Mouse (Mus musculus): ENCODE results near the gene Pan3. TPM values are rescaled to one million over a fixed set of nuclear protein-coding genes. Genes with fewer than 3 reads are reported as not detected.
A peak's percentile ranks its signal among the peaks of the same experiment; 100 is the strongest.

The Pan3 gene
- polyA plus RNA-seq, 1 experiment from 2014 or later, result 44.7 TPM

DNA sequence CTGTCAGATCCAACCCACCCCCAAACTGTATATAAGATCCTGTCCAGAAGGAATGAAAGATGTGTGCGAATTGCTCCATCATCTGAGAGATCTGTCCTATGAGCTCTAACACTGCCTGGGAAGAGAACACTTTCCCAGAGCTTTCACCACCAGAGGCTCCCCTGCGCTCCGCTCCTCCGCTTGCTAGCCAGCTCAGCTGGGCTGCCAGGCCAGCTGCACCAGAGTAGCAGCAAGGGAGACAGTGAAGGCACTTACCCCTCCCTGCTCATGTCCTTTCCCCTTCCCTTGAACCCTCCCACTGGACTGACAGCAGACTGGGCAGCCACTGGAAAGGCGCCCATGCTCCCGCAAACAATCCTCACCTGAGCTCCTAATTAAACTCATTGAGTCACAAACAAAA is 6.3 kb upstream of the Pan3 start:
- no peak overlapping the region for H3K9ac ChIP-seq (ENCODE audit: low read length)
- H3K27me3 ChIP-seq (ENCODE audit: control insufficient read depth, insufficient read depth, low read length), result no peaks in the 10 kb centered on the region
- H3K9me3 ChIP-seq (replicated peaks; ENCODE audit: control insufficient read depth, low read length), result no peaks in the 10 kb centered on the region
- H3K27ac ChIP-seq (ENCODE audit: low read length), result no peak overlapping the region
- 43% methylated on average over 6 of the region's 6 CpGs for WGBS
- H3K4me1 ChIP-seq (ENCODE audit: control insufficient read depth, insufficient read depth, low read length), result no peaks in the 10 kb centered on the region
- no peak overlapping the region for H3K4me3 ChIP-seq (ENCODE audit: low read length)
- no peaks in the 10 kb centered on the region for H3K36me3 ChIP-seq (ENCODE audit: control insufficient read depth, insufficient read depth)
- ATAC-seq (replicated peaks; ENCODE audit: extremely low read depth, insufficient read depth, low FRiP score), result no peak
- H3K4me2 ChIP-seq (ENCODE audit: low read depth, low read length), result no peak overlapping the region

DNA sequence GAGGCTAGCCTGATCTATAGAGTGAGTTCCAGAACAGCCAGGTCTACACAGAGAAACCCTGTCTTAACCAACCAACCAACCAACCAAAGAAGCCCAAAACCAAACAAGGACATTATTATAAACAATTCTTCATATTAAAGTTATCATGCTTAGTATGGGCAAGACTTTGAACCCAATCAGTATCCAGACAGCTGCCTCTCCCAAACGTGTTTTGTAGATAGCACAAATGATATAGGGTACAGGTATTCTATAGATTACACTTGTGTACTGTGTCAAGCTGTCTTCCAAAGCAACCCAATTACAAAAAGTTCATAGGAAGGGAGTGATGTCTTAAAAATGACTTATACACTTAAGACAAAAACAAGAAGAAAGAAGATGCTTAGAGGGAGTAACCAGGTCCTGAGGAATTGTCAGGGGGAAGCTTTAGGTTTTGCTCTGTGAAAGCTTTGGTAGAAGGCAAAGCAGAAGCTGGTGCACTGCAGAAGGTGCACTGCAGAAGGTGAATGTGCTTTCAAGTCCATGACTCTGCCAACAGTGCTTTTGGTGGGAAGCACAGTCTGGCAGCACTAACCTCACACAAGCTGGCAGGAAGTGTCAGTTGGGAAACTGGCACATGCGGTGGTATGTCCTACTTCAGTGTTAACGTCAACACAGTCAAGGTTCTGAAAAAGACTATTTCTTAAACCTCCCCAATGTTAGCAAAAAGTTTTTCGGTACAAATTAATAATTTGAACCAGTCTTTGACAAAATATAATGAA is 3.7 kb upstream of the Pan3 start:
- H3K4me2 ChIP-seq (ENCODE audit: low read depth, low read length), result no peak overlapping the region
- H3K36me3 ChIP-seq (ENCODE audit: control insufficient read depth, insufficient read depth), result no peaks in the 10 kb centered on the region
- H3K27ac ChIP-seq (ENCODE audit: low read length), result no peak overlapping the region; the same call in 1 of the 2 replicates
- H3K4me3 ChIP-seq (ENCODE audit: low read length), result no peak overlapping the region
- H3K4me1 ChIP-seq (ENCODE audit: control insufficient read depth, insufficient read depth, low read length), result peaks cover 6% of the 10 kb centered on the region; the same call in 1 of the 2 replicates
- H3K27me3 ChIP-seq (ENCODE audit: control insufficient read depth, insufficient read depth, low read length), result no peaks in the 10 kb centered on the region
- ATAC-seq (replicated peaks; ENCODE audit: extremely low read depth, insufficient read depth, low FRiP score), result no peak
- H3K9me3 ChIP-seq (replicated peaks; ENCODE audit: control insufficient read depth, low read length), result no peaks in the 10 kb centered on the region
- 66% methylated on average over 4 of the region's 4 CpGs for WGBS
- H3K9ac ChIP-seq (ENCODE audit: low read length), result no peak overlapping the region

DNA sequence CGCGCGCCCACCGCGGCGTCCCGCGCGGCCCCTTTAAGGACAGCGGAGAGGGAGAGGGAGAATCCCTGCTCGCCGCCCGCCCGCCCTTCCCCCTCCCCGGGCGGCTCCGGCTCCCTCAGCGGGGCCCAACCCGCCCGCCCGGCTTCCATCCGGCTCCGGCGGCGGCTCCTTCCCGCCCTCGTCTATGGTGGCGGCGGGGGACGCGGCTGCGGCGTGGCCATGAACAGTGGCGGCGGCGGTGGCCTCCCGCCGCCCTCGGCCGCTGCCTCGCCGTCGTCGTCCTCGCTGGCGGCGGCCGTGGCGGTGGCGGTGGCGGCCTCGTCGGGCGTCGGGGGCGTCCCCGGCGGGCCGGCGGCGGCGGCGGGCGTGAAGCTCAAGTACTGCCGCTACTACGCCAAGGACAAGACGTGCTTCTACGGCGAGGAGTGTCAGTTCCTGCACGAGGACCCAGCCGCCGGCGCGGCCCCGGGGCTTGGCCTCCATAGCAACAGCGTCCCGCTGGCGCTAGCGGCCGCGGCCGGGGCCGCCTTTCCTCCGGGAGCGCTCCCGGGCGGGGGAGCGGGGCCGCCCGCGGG is 487 bp downstream of the Pan3 start:
- under 1% methylated on average over 71 of the region's 91 CpGs for WGBS
- Histone ChIP-seq H3K9ac (ENCODE audit: low read length) (peak overlapping the region; percentile 100), H3K4me3 (ENCODE audit: low read length) (peak overlapping the region; percentile 98), H3K4me1 (ENCODE audit: control insufficient read depth, insufficient read depth, low read length) (peaks cover 32% of the 10 kb centered on the region), H3K27ac (ENCODE audit: low read length) (peak overlapping the region; percentile 99), H3K4me2 (ENCODE audit: low read depth, low read length) (peak overlapping the region; percentile 92), H3K36me3 (ENCODE audit: control insufficient read depth, insufficient read depth) (no peaks in the 10 kb centered on the region), H3K27me3 (ENCODE audit: control insufficient read depth, insufficient read depth, low read length) (no peaks in the 10 kb centered on the region), H3K9me3 (replicated peaks; ENCODE audit: control insufficient read depth, low read length) (no peaks in the 10 kb centered on the region)
- ATAC-seq (replicated peaks; ENCODE audit: extremely low read depth, insufficient read depth, low FRiP score), result peak; percentile 84

DNA sequence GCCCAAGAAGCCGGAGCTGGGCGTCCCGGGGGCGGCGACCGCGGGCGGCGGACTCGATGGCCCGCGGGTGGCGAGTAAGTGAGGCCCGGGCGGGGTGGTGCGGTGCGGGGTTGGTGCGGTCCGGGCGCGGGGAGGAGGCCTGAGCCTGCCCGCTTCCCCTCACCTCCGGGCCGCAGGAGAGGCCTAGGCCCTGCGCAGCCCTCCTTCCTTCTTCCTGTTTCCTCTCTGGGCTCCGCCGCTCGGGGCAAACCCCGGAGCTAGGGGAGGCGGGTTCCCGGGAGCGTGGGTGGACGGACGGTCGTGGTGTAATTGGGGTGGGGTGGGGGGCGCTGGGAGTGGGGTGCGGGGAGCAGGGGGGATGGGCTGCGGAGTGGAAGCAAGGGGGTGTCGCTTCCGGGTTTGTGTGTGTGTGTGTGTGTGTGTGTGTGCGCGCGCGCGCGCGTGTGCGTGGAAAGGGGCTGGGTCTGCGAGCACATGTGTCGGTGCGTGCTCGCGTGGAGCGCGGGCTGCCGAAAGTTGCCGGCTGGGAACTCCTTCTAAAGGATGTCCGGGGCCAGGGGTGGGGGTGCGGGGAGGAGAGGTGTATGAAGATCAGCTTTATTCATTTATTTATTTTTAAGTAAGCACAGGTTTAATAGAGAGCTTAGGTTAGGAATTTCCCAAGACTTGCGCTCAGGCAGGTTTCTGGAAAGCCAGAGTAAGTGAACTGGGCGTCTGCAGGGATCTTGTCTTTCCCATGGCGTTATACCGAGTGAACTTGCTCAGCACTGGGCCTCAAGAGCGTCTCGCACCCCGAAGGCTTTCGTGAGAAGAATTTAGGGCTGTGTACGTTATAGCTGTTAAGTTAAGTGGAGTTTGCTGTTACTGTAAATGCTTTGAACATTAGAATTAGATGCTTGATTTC is 1.2 kb downstream of the Pan3 start:
- H3K36me3 ChIP-seq (ENCODE audit: control insufficient read depth, insufficient read depth), result no peaks in the 10 kb centered on the region
- H3K27ac ChIP-seq (ENCODE audit: low read length), result peak overlapping the region; percentile 99
- peak overlapping the region; percentile 100 for H3K9ac ChIP-seq (ENCODE audit: low read length)
- ATAC-seq (replicated peaks; ENCODE audit: extremely low read depth, insufficient read depth, low FRiP score), result peak; percentile 56
- H3K9me3 ChIP-seq (replicated peaks; ENCODE audit: control insufficient read depth, low read length), result no peaks in the 10 kb centered on the region
- peak overlapping the region; percentile 92 for H3K4me2 ChIP-seq (ENCODE audit: low read depth, low read length)
- peaks cover 39% of the 10 kb centered on the region for H3K4me1 ChIP-seq (ENCODE audit: control insufficient read depth, insufficient read depth, low read length)
- no peaks in the 10 kb centered on the region for H3K27me3 ChIP-seq (ENCODE audit: control insufficient read depth, insufficient read depth, low read length)
- 0% methylated on average over 53 of the region's 68 CpGs for WGBS
- peak overlapping the region; percentile 98 for H3K4me3 ChIP-seq (ENCODE audit: low read length)

DNA sequence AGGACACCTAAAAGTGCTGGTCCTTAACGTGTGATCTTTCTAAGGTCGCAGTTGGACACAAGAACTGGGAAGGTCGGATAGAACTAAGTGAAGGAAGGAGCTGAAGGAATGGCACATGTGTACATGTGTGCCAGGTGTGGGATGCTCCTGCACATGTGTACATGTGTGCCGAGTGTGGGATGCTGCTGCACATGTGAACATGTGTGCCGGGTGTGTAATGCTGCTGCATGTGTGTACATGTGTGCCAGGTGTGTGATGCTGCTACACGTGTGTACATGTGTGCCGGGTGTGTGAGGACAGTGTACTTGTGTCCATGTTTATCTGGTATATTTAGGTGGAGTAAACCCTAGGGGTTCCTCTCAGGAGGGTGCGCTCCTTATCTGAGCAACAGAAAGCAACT is 3.0 kb downstream of the Pan3 start:
- ATAC-seq (replicated peaks; ENCODE audit: extremely low read depth, insufficient read depth, low FRiP score), result no peak
- Histone ChIP-seq H3K9me3 (replicated peaks; ENCODE audit: control insufficient read depth, low read length) (no peaks in the 10 kb centered on the region), H3K4me3 (ENCODE audit: low read length) (no peak overlapping the region), H3K27me3 (ENCODE audit: control insufficient read depth, insufficient read depth, low read length) (no peaks in the 10 kb centered on the region), H3K36me3 (ENCODE audit: control insufficient read depth, insufficient read depth) (no peaks in the 10 kb centered on the region), H3K27ac (ENCODE audit: low read length) (no peak overlapping the region), H3K4me2 (ENCODE audit: low read depth, low read length) (no peak overlapping the region), H3K4me1 (ENCODE audit: control insufficient read depth, insufficient read depth, low read length) (peaks cover 55% of the 10 kb centered on the region), H3K9ac (ENCODE audit: low read length) (no peak overlapping the region)
- 87% methylated on average over 8 of the region's 8 CpGs for WGBS

DNA sequence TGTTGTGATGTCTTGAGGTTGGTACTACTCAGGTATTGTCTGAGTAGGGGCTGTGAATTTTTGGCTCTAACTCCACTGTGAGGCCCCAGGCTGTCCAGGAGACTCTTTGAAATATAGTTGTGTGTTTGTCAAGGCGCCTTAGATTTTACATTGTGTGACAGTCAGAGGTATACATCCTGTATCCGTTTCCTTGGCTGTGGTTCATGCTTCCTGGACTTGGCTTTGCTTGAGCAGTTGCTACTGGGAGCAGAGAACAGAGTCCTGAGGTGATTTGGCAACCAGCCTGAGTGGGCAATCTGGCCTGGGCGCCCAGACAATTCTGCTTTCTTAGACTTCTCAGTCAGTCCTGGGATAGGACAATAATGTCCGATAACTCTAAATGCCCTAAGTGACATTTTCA is 5.3 kb downstream of the Pan3 start:
- ATAC-seq (replicated peaks; ENCODE audit: extremely low read depth, insufficient read depth, low FRiP score), result no peak

DNA sequence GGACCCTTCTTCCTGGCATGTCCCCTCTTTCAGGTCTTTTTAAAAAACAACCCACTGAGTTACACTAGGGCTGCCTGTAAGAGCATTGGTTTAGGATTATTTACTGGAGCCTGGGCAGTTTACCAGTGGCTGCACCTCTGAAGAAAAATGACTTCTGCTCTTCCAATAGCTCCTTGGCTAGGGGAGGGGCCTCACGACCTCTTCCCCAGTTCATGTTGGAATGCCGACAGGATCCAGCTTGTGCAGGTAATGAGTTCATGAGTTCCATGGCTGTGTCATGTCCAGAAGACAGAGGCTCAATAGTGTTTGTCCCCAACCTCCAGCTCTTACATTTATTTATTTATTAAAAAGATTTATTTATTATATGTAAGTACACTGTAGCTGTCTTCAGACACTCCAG is 5.8 kb downstream of the Pan3 start:
- ATAC-seq (replicated peaks; ENCODE audit: extremely low read depth, insufficient read depth, low FRiP score), result no peak
- Histone ChIP-seq H3K4me3 (ENCODE audit: low read length) (no peak overlapping the region), H3K36me3 (ENCODE audit: control insufficient read depth, insufficient read depth) (peaks cover 2% of the 10 kb centered on the region; the same call in 1 of the 2 replicates), H3K4me1 (ENCODE audit: control insufficient read depth, insufficient read depth, low read length) (peaks cover 59% of the 10 kb centered on the region), H3K9ac (ENCODE audit: low read length) (no peak overlapping the region), H3K27me3 (ENCODE audit: control insufficient read depth, insufficient read depth, low read length) (no peaks in the 10 kb centered on the region), H3K27ac (ENCODE audit: low read length) (peak overlapping the region; percentile 48), H3K4me2 (ENCODE audit: low read depth, low read length) (peak overlapping the region; percentile 20; the same call in 1 of the 2 replicates), H3K9me3 (replicated peaks; ENCODE audit: control insufficient read depth, low read length) (no peaks in the 10 kb centered on the region)
- WGBS, result 52% methylated on average over 2 of the region's 2 CpGs

More for the DNA sequence above, 5.3 kb downstream of the Pan3 start:
- peak overlapping the region; percentile 17; the same call in 1 of the 2 replicates for H3K4me2 ChIP-seq (ENCODE audit: low read depth, low read length)
- no peak overlapping the region for H3K9ac ChIP-seq (ENCODE audit: low read length)
- H3K4me1 ChIP-seq (ENCODE audit: control insufficient read depth, insufficient read depth, low read length), result peaks cover 59% of the 10 kb centered on the region
- WGBS, result 39% methylated on average over 4 of the region's 4 CpGs
- H3K36me3 ChIP-seq (ENCODE audit: control insufficient read depth, insufficient read depth), result no peaks in the 10 kb centered on the region
- no peaks in the 10 kb centered on the region for H3K27me3 ChIP-seq (ENCODE audit: control insufficient read depth, insufficient read depth, low read length)
- H3K27ac ChIP-seq (ENCODE audit: low read length), result peak overlapping the region; percentile 61
- no peak overlapping the region; the same call in 1 of the 2 replicates for H3K4me3 ChIP-seq (ENCODE audit: low read length)
- H3K9me3 ChIP-seq (replicated peaks; ENCODE audit: control insufficient read depth, low read length), result no peaks in the 10 kb centered on the region

DNA sequence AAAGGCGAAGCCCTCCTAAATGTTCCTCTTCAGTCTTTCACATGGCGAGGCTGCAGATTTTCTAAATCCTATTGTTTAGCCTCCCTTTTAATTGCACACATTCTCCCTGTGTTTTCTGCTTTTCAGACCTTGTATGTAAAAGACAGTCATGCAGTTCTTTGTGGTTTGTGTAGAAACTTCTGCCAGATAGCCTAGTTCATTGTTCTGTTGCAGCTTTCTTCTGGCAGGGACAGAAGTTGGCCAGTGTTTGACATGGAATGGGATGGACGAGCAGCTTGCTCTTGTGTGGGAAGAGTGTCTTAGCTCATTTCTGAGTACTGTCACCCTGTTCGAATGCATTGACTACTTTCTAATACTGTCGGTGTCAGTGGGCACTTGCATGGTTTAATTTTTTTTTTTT is 6.5 kb downstream of the Pan3 start:
- H3K36me3 ChIP-seq (ENCODE audit: control insufficient read depth, insufficient read depth), result peaks cover 2% of the 10 kb centered on the region; the same call in 1 of the 2 replicates
- H3K9me3 ChIP-seq (replicated peaks; ENCODE audit: control insufficient read depth, low read length), result no peaks in the 10 kb centered on the region
- 80% methylated on average over 5 of the region's 5 CpGs for WGBS
- H3K27ac ChIP-seq (ENCODE audit: low read length), result peak overlapping the region; percentile 19; the same call in 1 of the 2 replicates
- H3K9ac ChIP-seq (ENCODE audit: low read length), result no peak overlapping the region
- no peak overlapping the region for H3K4me3 ChIP-seq (ENCODE audit: low read length)
- H3K4me1 ChIP-seq (ENCODE audit: control insufficient read depth, insufficient read depth, low read length), result peaks cover 62% of the 10 kb centered on the region
- H3K4me2 ChIP-seq (ENCODE audit: low read depth, low read length), result no peak overlapping the region
- no peaks in the 10 kb centered on the region for H3K27me3 ChIP-seq (ENCODE audit: control insufficient read depth, insufficient read depth, low read length)
- no peak for ATAC-seq (replicated peaks; ENCODE audit: extremely low read depth, insufficient read depth, low FRiP score)

Data from heart, embryonic 16.5 days (tissue).